Mouse (Mus musculus): ENCODE measurements around the gene Aldh3b2. TPM values are rescaled to one million over a fixed set of nuclear protein-coding genes. Genes with fewer than 3 reads are reported as not detected.

Aldh3b2 gene
- polyA plus RNA-seq, 1 experiment = 0.36 TPM

- Histone ChIP-seq H3K4me3 (replicated peaks; ENCODE audit: insufficient read depth, low read depth, low read length) (no peak overlapping the region), H3K27me3 (ENCODE audit: control insufficient read depth, insufficient read depth, low read length) (no peaks in the 10 kb centered on the region), H3K4me1 (ENCODE audit: control insufficient read depth, insufficient read depth, low read length) (peaks cover 10% of the 10 kb centered on the region), H3K27ac (ENCODE audit: insufficient read depth, low read length) (no peak overlapping the region)
- DNase-seq = peak; percentile 74 to 76
- TF ChIP-seq CTCF (IDR thresholded peaks at IDR 0.05; ENCODE audit: borderline replicate concordance, insufficient read depth, low read depth, low read length) (peak; percentile 82), POLR2A (IDR thresholded peaks at IDR 0.05; ENCODE audit: borderline replicate concordance, insufficient read depth, low read length) (no peak)
- WGBS = 4% methylated on average over 4 of the region's 4 CpGs
These were observed 8.2 kb downstream of the Aldh3b2 start for GRCm38 (mm10) chr19:3980309-3980708.

GRCm38 (mm10) chr19:3980917-3981316 lies 8.8 kb downstream of the Aldh3b2 start:
- no peak for DNase-seq
- TF ChIP-seq POLR2A (IDR thresholded peaks at IDR 0.05; ENCODE audit: borderline replicate concordance, insufficient read depth, low read length) (no peak), CTCF (IDR thresholded peaks at IDR 0.05; ENCODE audit: borderline replicate concordance, insufficient read depth, low read depth, low read length) (no peak)
- WGBS = 76% methylated on average over 9 of the region's 9 CpGs

GRCm38 (mm10) chr19:3983527-3984200 lies 11.5 kb downstream of the Aldh3b2 start:
- Histone ChIP-seq H3K27me3 (ENCODE audit: control insufficient read depth, insufficient read depth, low read length) (no peaks in the 10 kb centered on the region), H3K4me3 (replicated peaks; ENCODE audit: insufficient read depth, low read depth, low read length) (no peak overlapping the region), H3K27ac (ENCODE audit: insufficient read depth, low read length) (peak overlapping the region; percentile 37; the same call in 1 of the 2 replicates), H3K4me1 (ENCODE audit: control insufficient read depth, insufficient read depth, low read length) (peaks cover 13% of the 10 kb centered on the region)
- no peak for TF ChIP-seq POLR2A (IDR thresholded peaks at IDR 0.05; ENCODE audit: borderline replicate concordance, insufficient read depth, low read length)
- no peak for TF ChIP-seq CTCF (IDR thresholded peaks at IDR 0.05; ENCODE audit: borderline replicate concordance, insufficient read depth, low read depth, low read length)
- WGBS = 61% methylated on average over 9 of the region's 9 CpGs
- no peak for DNase-seq

More at GRCm38 (mm10) chr19:3980917-3981316, 8.8 kb downstream of the Aldh3b2 start:
- Histone ChIP-seq H3K4me1 (ENCODE audit: control insufficient read depth, insufficient read depth, low read length) (peaks cover 13% of the 10 kb centered on the region), H3K27me3 (ENCODE audit: control insufficient read depth, insufficient read depth, low read length) (no peaks in the 10 kb centered on the region), H3K27ac (ENCODE audit: insufficient read depth, low read length) (no peak overlapping the region), H3K4me3 (replicated peaks; ENCODE audit: insufficient read depth, low read depth, low read length) (no peak overlapping the region)

GRCm38 (mm10) chr19:3985261-3985681 lies 13.1 kb downstream of the Aldh3b2 start:
- Histone ChIP-seq H3K27ac (ENCODE audit: insufficient read depth, low read length) (no peak overlapping the region), H3K27me3 (ENCODE audit: control insufficient read depth, insufficient read depth, low read length) (no peaks in the 10 kb centered on the region), H3K4me1 (ENCODE audit: control insufficient read depth, insufficient read depth, low read length) (peaks cover 13% of the 10 kb centered on the region), H3K4me3 (replicated peaks; ENCODE audit: insufficient read depth, low read depth, low read length) (no peak overlapping the region)
- TF ChIP-seq CTCF (IDR thresholded peaks at IDR 0.05; ENCODE audit: borderline replicate concordance, insufficient read depth, low read depth, low read length) = no peak
- 37% methylated on average over 8 of the region's 8 CpGs for WGBS
- no peak for DNase-seq

GRCm38 (mm10) chr19:3986334-3986733 lies 14.2 kb downstream of the Aldh3b2 start, which contains the start of gene Acy3:
Gene Acy3, plus strand, starts transcription at chr19:3986570.
- Histone ChIP-seq H3K27me3 (ENCODE audit: control insufficient read depth, insufficient read depth, low read length) (no peaks in the 10 kb centered on the region), H3K4me1 (ENCODE audit: control insufficient read depth, insufficient read depth, low read length) (peaks cover 13% of the 10 kb centered on the region), H3K27ac (ENCODE audit: insufficient read depth, low read length) (no peak within 1 kb of the TSS), H3K4me3 (replicated peaks; ENCODE audit: insufficient read depth, low read depth, low read length) (no peak within 1 kb of the TSS)
- no peak for DNase-seq
- 23% methylated on average over 8 of the region's 8 CpGs for WGBS
- TF ChIP-seq POLR2A (IDR thresholded peaks at IDR 0.05; ENCODE audit: borderline replicate concordance, insufficient read depth, low read length) (no peak), CTCF (IDR thresholded peaks at IDR 0.05; ENCODE audit: borderline replicate concordance, insufficient read depth, low read depth, low read length) (no peak)

- DNase-seq = no peak
- H3K4me1 ChIP-seq (ENCODE audit: control insufficient read depth, insufficient read depth, low read length) = peaks cover 13% of the 10 kb centered on the region
- no peak overlapping the region for H3K4me3 ChIP-seq (replicated peaks; ENCODE audit: insufficient read depth, low read depth, low read length)
- TF ChIP-seq CTCF (IDR thresholded peaks at IDR 0.05; ENCODE audit: borderline replicate concordance, insufficient read depth, low read depth, low read length) = no peak
- TF ChIP-seq POLR2A (IDR thresholded peaks at IDR 0.05; ENCODE audit: borderline replicate concordance, insufficient read depth, low read length) = no peak
- H3K27ac ChIP-seq (ENCODE audit: insufficient read depth, low read length) = no peak overlapping the region
- no peaks in the 10 kb centered on the region for H3K27me3 ChIP-seq (ENCODE audit: control insufficient read depth, insufficient read depth, low read length)
- WGBS = 87% methylated on average over 14 of the region's 14 CpGs
These were observed 15.9 kb downstream of the Aldh3b2 start for GRCm38 (mm10) chr19:3988066-3988465.

- TF ChIP-seq CTCF (IDR thresholded peaks at IDR 0.05; ENCODE audit: borderline replicate concordance, insufficient read depth, low read depth, low read length) (no peak), POLR2A (IDR thresholded peaks at IDR 0.05; ENCODE audit: borderline replicate concordance, insufficient read depth, low read length) (no peak)
- no peak for DNase-seq
- no peaks in the 10 kb centered on the region for H3K27me3 ChIP-seq (ENCODE audit: control insufficient read depth, insufficient read depth, low read length)
- 87% methylated on average over 4 of the region's 4 CpGs for WGBS
- H3K4me3 ChIP-seq (replicated peaks; ENCODE audit: insufficient read depth, low read depth, low read length) = no peak overlapping the region
- no peak overlapping the region for H3K27ac ChIP-seq (ENCODE audit: insufficient read depth, low read length)
- peaks cover 13% of the 10 kb centered on the region for H3K4me1 ChIP-seq (ENCODE audit: control insufficient read depth, insufficient read depth, low read length)
These were observed 16.6 kb downstream of the Aldh3b2 start for GRCm38 (mm10) chr19:3988750-3989149.

- no peaks in the 10 kb centered on the region for H3K4me1 ChIP-seq (ENCODE audit: control insufficient read depth, insufficient read depth, low read length)
- H3K4me3 ChIP-seq (replicated peaks; ENCODE audit: insufficient read depth, low read depth, low read length) = no peak overlapping the region
- 59% methylated on average over 6 of the region's 6 CpGs for WGBS
- TF ChIP-seq CTCF (IDR thresholded peaks at IDR 0.05; ENCODE audit: borderline replicate concordance, insufficient read depth, low read depth, low read length) (no peak), POLR2A (IDR thresholded peaks at IDR 0.05; ENCODE audit: borderline replicate concordance, insufficient read depth, low read length) (no peak)
- H3K27me3 ChIP-seq (ENCODE audit: control insufficient read depth, insufficient read depth, low read length) = no peaks in the 10 kb centered on the region
- DNase-seq = no peak
- no peak overlapping the region for H3K27ac ChIP-seq (ENCODE audit: insufficient read depth, low read length)
These were observed 18.7 kb downstream of the Aldh3b2 start for GRCm38 (mm10) chr19:3990804-3991203.

All from cerebellum, adult 2 months (tissue).